Mouse (Mus musculus): ENCODE data around the gene Zmynd8.
A peak's percentile ranks its signal among the peaks of the same experiment; 100 is the strongest.

Gene Zmynd8

GRCm38 (mm10) chr2:165896171-165896570 lies 2.6 kb downstream of the Zmynd8 start:
- no peak for DNase-seq

DNA sequence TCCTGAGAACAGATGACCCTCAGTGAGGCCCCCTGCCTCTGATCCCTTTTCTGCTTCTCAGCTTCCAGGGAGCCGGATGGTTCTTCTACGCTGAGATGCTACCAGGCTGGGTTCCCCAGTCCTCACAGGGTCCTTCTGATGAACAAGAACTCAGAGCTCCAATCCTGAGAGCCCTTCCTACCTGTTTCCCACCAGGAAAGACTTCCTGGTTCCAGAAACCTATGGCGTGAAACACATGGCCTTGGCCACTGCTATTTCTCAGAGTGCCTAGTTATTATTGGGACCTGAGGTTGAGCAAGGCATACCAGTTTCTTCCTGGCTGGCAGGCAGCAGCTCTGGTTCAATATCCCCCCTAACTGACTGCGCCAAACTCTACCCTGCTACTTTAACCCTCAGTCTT lies 3.1 kb downstream of the Zmynd8 start:
- DNase-seq: no peak

GRCm38 (mm10) chr2:165894533-165894932 lies 4.3 kb downstream of the Zmynd8 start:
- no peak for DNase-seq

- DNase-seq: no peak
Observed at GRCm38 (mm10) chr2:165893232-165893631, 5.6 kb downstream of the Zmynd8 start.

DNA sequence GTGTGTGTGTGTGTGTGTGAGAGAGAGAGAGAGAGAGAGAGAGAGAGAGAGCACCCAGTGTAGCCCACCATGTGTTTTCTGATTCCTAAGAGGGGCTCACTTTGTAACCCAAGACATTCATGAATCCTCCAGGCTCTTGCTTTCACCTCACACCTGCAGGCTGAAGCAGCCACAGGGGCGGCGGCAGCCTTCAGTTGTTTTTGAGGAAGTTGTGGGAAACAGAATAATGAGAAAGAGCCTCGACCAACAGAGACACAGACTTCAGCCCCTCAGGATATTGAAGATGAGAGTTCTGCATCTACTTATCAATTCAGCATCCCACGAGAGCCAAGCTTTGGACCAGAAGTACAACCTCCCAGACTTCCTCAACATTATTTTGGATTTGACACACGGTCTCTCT lies 6.2 kb downstream of the Zmynd8 start:
- no peak for DNase-seq

DNA sequence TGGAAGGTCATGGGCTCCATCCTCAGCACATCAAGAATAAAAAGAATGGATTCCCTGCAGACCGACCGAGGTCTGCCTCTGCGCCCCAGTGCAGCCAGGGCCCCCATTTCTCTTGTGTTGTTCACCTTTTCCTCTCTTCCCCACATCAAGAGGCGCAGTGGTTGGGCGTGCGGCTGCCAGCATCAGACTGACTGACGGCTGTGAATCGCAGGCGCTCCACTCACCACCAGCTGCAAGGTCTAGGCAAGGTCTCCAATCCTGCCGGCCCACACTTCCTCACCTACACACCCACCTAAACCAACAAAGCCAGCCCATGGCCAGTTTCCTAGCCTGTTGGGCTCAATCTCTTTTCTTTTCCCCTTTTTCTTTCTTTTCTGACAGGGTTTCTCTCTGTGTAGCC lies 8.4 kb downstream of the Zmynd8 start:
- DNase-seq: no peak

- no peak for DNase-seq
Observed at GRCm38 (mm10) chr2:165889874-165890273, 8.9 kb downstream of the Zmynd8 start.

- no peak for DNase-seq
Observed at GRCm38 (mm10) chr2:165889266-165889665, 9.6 kb downstream of the Zmynd8 start.

DNA sequence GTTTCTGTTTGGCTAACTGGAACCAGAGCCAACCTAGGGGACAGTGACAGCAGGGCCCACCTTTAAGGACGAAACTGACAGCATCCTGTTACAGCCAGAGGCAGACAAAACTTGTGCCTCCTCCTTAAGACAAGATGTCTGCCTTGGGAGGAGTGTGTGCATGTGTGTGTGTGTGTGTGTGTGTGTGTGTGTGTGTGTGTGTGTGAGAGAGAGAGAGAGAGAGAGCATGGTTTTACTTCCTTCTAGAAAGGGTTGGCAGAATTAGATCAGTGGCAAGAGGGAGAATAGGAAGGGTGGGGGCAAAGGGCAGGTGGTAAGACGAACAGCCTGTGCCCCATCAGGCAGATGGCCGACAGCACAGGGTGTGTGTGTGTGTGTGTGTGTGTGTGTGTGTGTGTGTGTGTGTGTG lies 10.0 kb downstream of the Zmynd8 start:
- DNase-seq: no peak

- DNase-seq: peak; percentile 74
Observed at GRCm38 (mm10) chr2:165888396-165888795, 10.4 kb downstream of the Zmynd8 start.

DNA sequence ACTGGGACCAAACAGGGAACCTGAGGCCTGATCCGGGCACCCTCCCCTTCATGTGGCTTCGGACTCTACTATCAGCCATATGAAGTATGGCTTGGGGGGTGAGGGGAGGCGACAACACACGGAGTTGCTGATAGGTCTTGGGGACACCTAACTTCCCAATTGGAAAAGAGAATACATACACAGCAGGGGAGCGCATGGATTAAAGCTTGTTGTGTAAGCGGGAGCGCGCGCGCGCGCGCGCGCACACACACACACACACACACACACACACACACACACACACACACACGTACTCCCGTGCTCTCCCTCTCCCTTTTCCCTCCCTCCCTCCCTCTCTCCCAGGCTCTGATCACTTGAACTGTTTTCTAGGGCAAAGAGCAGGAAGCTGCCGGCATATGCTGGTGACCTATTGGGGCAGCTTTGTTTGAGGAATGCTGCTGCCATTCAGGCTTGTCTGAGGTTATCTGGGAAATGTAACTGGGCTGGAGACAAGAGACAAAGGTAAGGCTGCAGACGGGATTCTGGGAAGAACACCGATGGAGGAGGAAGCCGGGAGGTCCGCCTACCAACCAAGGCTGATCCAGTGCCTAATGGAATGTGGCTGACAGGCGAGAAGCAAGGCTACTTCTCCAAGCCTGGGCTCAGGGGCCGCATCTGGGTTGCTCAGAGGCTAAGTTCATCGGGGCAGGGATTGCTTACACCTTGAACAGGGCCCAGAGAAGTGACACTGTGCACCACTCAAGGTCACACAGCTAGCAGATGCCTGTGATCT lies 11.8 kb downstream of the Zmynd8 start:
- no peak for DNase-seq

DNA sequence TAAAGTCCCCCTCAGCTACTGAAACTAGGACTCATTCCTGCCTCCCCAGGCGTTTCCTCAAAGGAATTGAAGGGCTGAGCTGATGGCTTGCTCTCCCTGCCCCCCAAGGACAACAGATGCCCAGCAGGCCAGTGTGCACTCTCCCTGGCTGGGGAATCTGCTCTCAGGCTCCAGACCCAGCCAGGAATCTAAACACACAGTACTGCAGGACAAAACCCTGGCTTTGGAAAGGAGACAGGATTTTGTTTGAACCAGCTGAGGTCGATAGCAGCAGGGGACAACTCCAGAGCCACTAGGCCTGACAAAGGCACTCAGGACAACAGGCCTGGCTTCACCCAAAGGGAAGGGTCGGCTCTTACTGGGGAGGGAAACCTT lies 12.3 kb downstream of the Zmynd8 start:
- no peak for DNase-seq

DNA sequence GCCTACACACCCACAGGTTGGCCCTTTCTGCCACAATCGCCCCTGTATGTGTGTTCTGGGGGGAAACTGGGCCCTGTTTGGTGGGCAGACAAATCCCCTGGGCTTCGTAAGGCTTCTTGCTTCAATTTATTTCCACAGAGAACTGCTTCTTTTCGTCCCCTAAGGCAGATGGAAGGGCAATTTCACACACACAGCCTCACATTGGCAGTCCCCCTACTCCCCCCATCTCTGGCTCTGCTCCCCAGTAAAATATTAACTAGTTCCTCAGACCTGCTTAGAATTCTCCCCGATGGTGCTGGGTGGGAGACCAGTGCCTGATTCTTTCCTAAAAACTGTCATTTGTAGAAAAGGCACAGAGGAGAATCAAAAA lies 12.9 kb downstream of the Zmynd8 start:
- no peak for DNase-seq

DNA sequence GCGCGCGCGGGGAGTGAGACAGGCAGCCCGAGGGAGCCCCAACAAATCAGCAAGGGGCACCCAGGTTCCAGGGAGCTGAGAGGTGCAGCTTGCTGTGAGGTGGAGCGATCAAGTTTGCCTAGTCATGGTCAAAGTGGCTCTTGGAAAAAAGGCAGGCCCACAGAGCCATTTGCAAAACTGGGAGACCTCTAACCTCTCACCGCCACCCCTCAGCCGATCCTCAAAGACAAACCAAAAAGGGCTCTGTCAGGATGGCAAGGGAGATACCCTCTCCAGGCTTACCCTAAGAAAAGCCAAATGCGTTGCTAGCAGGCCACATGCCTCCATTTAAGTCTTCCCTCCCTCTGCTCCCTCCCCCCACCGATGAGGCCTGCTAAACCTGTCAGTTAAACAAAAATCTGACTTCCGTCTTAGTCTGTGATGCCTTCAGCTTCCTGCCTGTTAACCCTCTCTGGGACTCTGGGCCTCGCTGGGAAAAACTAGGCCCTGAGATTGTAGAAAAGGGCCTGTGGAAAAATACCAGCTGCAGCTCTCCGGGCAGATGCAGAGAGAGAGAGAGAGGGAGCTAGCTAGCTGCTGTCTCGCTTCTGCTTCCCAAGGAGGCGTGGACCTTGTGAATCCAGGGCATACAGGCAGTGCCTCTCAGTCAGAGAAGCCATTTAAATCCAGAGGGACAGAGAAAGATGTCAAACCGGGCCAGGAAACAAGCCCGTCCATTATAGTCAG lies 13.4 kb downstream of the Zmynd8 start:
- peak; percentile 76 for DNase-seq

- peak; percentile 98 for DNase-seq
Observed at GRCm38 (mm10) chr2:165884577-165885224, 14.1 kb downstream of the Zmynd8 start.

DNA sequence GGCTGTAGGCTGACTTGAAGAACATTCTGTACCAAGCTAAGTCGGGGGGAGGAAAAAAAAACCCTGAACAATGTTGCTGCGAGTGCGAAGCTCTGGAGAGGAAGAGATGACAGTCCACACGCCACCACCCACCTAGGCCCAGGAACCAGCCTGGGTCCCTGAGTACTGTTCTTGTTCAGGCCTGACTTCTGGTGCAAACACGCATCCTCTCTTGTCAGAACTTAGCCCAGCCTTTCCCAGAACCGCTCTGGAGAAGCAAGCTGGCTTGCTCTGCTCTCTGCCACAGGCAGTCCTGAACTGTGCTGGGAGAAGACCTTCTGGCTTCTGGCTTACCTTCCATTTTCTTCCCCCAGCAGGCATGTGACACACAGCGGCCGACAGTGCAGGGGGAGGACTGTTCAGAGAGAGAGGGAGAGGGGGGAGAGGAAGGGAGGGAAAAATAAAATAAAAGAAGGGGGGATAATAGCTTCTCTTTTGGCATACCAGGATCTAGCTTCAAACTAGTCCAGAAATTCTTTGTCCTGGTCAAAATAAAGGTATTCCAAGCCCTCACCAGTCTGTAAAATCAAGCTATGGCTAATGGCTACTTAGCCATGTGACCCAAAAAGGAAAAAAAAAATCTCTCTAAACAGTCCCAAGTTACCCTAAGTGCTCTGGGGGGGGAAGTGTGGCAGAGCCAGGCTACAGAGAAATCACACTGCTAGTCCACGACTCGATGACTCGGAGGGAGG lies 14.8 kb downstream of the Zmynd8 start:
- DNase-seq: peak; percentile 85

DNA sequence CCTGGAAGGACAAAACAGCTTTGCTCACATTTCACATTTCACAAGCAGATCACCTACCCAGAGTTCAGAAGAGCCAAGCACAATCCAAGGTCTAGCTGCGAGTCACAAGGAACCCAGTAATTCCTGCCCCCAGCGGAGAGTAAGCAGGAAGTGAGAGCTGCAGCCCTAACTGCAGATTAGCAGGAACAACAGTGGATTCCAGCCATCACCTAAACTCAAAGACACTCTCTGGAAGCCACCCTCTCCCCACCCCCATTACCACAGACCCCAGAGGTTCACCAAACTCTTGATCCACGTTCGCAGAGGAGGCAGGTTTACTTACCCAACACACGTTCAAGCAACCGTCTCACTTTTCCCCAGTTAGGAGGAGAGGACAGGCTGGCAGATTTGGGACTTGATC lies 15.8 kb downstream of the Zmynd8 start:
- peak; percentile 72 for DNase-seq

DNA sequence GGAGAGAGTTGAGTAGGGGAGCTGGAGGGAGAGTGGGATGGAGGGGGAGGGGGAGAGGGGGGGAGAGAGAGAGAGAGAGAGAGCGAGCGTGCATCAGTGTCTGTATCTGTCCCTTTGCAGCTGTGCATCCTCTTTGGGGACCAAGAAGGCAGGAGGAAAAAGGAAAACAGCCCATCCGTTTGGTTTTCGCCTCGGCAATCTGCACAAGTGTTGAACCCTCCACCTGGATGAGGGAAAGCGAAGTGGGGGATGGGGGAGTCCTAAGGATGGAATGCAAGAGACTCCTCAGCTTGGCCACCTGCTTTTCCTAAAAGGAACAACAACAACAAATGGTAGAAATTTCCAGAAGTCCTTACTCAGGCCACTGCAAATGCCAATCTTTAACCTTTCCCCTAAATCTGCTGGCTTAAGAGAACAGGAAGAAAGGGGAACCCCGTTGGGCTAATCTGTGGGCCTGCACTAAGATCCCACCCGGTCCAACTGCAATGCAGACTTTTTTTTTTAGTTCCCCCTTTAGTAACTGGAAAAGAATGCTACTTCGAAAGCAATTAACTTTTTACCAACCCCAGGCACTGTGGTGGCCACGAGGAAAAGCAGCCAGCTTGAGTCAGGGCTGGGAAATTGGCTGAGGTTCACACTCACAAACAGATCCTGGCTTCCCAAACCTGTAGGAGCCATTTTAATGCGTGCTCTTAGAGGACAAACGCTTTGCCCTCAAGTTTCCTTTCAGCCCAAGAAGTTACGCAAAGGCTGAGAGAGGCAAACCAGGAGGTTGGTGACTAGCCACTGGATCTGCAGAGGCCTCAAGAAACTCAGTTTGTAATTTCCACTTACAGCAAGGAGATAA lies 17.0 kb downstream of the Zmynd8 start:
- peak; percentile 61 for DNase-seq

DNA sequence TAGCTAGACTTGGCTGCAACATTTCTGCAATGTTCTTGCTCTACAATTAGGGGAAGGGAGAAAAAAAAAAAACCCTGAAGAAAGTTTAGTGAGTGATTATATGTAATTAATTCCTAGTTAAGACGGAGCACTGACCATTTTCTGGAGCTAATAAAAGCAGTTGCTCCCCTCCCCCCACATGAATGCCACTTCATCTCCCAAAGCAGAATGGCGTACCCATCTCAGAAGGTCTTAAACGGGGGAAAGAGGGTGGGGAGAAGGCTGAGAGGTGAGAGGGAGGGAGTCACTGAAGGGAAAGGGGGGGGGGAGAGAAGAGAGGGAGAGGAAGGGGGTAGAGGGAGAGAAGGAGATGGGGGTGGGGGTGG lies 17.6 kb downstream of the Zmynd8 start:
- DNase-seq: no peak

- peak; percentile 82 for DNase-seq
Observed at GRCm38 (mm10) chr2:165880501-165881182, 18.2 kb downstream of the Zmynd8 start.

DNA sequence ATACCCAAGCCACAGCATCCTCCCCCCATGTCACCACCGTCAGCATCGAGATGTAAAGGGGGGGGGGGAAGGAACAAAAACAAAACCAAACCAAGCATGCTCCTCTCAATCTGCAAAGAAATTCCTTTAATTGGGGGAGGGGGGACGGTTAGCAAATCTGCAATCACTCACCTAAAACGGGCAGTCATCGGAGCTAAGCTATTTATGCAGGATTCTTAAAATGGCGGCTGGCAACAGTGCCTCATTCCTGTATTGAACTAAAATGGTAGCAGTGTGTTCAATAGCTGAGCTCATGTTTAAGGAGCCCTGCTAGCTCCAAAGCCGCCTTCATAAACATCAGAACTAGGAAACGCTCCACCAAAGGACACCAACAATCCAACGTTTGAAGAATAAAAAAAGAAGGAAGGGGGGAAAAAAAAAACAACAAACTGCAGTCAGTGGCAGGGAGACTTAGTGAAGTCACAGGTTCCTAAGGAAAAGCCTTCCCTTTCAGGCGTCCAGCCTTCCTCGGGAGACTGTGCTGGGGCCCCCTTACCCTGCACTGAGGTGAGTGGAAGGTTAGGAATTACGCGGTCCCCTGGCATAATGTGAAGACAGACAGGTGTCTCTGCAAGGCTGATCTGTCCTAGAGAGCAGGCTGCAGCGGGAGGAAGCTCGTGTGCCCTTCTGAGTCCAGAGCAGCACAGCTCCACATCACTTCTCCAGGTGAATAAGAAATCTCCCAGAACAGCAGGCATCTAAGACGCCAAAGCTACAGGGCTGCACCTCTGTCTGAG lies 19.2 kb downstream of the Zmynd8 start:
- no peak for DNase-seq
